Mouse (Mus musculus): ENCODE data around the gene Mrps17. TPM values are rescaled to one million over a fixed set of nuclear protein-coding genes. Genes with fewer than 3 reads are reported as not detected.
A peak's percentile ranks its signal among the peaks of the same experiment; 100 is the strongest.

The Mrps17 gene
- total RNA-seq, 4 experiments from 2014 or later, result 73.7 to 91.9 (median 81.3) TPM

DNA sequence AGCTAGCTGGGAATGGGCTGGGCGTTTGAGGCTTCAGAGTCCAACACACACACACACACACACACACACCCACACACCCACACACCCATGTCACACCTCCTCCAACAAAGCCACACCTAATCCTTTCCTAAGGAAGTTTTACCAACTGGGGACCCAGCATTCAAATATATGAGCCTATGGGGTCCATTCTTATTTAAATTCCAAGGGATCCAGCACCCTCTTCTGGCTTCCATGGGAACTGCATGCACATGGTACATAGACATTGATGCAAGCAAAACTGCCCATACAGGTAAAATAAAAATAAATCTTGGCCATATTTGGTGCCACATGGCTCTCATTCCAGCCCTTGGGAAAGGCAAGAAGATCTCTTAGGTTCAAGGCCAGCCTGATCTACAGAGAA is 25.7 kb downstream of the Mrps17 start:
- DNase-seq (ENCODE audit: low spot score in 2 of 2), result no peak

DNA sequence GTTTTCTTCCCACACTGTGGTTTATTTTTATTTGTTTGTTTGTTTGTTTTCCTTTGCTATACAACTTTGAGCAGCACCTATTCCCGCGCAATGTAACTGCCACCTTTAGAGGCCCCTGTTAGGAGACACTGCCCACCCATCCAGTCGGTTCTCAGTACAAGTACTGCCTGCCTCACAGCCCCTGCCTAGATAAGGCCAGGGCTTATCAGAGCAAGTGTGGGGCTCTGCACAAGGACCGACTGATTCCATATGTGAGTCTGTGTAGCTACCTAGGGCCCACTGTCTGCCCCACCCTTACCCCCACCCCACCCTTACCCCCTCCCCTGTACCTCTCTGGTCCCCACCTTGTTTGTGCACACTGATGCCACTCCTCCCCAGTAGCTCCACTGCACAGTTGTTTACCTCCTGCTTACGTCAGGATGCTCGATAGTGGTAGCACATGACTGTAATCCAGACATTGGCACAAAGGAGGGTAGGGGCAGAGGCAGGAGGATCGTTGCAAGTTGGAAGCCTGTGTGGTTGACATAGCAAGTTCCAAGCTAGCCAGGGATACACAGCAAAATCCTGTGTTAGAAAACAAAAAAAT is 27.7 kb downstream of the Mrps17 start:
- no peak for DNase-seq (ENCODE audit: low spot score in 2 of 2)

- DNase-seq (ENCODE audit: low spot score in 2 of 2), result no peak
Measured at GRCm38 (mm10) chr5:129744050-129744449, 28.8 kb downstream of the Mrps17 start.

DNA sequence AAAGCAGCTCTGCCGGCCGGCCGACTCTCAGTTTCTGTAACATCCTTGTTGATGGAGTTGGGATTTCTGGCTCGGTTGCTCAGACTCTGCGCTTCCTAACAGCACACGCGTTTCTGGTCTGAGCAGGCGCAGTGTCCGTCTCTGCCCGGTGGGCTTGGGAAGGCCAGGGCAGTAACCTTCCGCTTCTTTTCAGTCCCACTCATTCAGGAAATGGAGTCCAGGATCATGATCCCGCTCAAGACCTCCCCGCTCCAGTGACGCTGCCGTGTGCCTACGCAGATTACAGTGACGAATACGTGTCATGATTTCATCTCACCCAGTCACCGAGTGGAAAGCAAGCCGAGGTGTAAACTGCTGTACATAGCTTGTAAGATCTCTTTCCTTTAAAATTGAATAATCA is 41.6 kb downstream of the Mrps17 start:
- DNase-seq (ENCODE audit: low spot score in 2 of 2), result no peak

GRCm38 (mm10) chr5:129759929-129760480 is 44.7 kb downstream of the Mrps17 start:
- no peak for DNase-seq (ENCODE audit: low spot score in 2 of 2)

- peak; percentile 14 to 74 for DNase-seq (ENCODE audit: low spot score in 2 of 2)
Measured at GRCm38 (mm10) chr5:129761865-129762540, 46.7 kb downstream of the Mrps17 start.

DNA sequence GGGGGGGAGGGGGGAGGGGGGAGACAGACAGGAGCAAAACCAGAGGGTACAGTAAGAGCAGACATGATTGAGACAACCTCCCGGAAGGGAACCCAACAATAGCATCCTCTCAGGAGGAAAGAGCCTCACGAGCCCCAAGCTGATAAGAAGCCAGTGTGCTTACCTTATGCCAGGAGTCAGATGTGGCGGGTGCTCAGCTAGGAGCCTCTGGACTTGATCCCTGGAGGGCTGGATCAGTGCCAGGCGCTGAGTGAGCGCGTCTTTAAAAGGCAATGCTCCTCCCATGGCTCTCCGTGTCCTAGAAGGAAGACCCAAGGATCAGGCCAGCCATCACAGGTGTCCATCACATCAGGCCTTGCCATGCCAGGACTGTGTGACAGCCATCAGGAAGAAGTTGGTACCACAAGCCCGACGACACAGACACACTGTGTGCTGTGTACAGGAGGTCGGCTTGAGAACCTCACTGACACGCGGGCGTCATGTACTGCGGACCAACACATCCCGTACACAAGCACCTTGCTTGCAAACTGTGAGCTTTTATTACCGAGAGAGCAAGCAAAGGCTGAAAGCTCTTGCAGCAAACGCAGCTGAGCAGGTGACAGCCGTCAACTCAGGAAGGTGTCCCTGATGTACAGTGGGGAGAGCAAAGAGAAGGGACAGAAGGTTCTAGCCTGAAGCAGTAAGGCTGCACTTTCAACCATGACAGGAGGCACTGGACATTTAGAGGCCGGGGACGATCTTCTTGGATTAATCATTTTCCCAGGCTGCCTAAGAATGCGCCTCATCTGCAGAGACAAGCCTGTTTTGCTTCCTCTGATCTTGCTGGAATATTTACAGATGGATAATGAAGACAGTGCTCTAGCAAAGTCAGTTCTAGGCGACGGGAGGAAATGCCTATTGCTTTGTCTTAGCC is 55.4 kb downstream of the Mrps17 start:
- no peak for DNase-seq (ENCODE audit: low spot score in 2 of 2)

Other genes with a start within 250 kb of the Mrps17 start
- 100 to 1,000 TPM in 1 of 4 experiments, 10 to 100 TPM in 3; 78.1 to 101 (median 87.3) TPM for gene Sfswap, start 214.3 kb upstream of the Mrps17 start, total RNA-seq (2022)
- 100 to 1,000 TPM in 1 of 4 experiments, 10 to 100 TPM in 3; 83.3 to 102 (median 90.9) TPM for gene Mmp17, start 131.3 kb upstream of the Mrps17 start, total RNA-seq (2022)
- 1 to 10 TPM; 6.0 to 7.0 (median 6.2) TPM for gene Zfp11, start 45.4 kb upstream of the Mrps17 start, total RNA-seq (2022)
- not detected for gene Sept14, start 7.0 kb upstream of the Mrps17 start, total RNA-seq (2022)
- gene Nipsnap2, start 9.6 kb downstream of the Mrps17 start, total RNA-seq (2022), result 10 to 100 TPM; 87.2 to 95.0 (median 91.5) TPM
- gene Psph, start 72.0 kb downstream of the Mrps17 start, total RNA-seq (2022), result 10 to 100 TPM; 18.8 to 21.3 (median 19.6) TPM
- 10 to 100 TPM; 18.2 to 23.0 (median 21.9) TPM for gene Sumf2, start 131.5 kb downstream of the Mrps17 start, total RNA-seq (2022)
- gene Chchd2, start 172.0 kb downstream of the Mrps17 start, total RNA-seq (2022), result 100 to 1,000 TPM; 416 to 428 (median 423) TPM
- gene Zbed5, start 180.2 kb downstream of the Mrps17 start, total RNA-seq (2022), result 1 to 10 TPM; 6.9 to 9.6 (median 7.9) TPM
- 10 to 100 TPM; 16.7 to 20.4 (median 17.8) TPM for gene Phkg1, start 183.1 kb downstream of the Mrps17 start, total RNA-seq (2022)
- 1 to 10 TPM; 2.5 to 3.5 (median 3.2) TPM for gene Nupr1l, start 193.0 kb downstream of the Mrps17 start, total RNA-seq (2022)
- gene Vkorc1l1, start 226.5 kb downstream of the Mrps17 start, total RNA-seq (2022), result 10 to 100 TPM; 45.5 to 56.9 (median 50.1) TPM